12 mouse cellular contexts compared by ENCODE assay signal in genomic region chr3:137300210-137300609, GRCm38 (mm10). TPM values are rescaled to one million over a fixed set of nuclear protein-coding genes. Genes with fewer than 3 reads are reported as not detected.
"Had no signal": no experiment of that assay in that cellular context is flagged by ENCODE, and none has a peak within 500 bp of the region (broad histone marks: within the 10 kb centered on the region; RNA-seq: fewer than 3 reads in every experiment).

No protein-coding gene starts in this region.

- DNase-seq: lung, adult 18-20 months; lung, embryonic 14.5 days; lung, postnatal 10 days; lung, postnatal 36 days; right cerebral cortex, postnatal 14 days; thymus, adult 2 months; thymus, postnatal 25 days; thymus, postnatal 4 days had no signal

- ATAC-seq: midbrain, embryonic 13.5 days; midbrain, embryonic 15.5 days had no signal

RNA-seq across cellular contexts. Expression of gene Emcn, which starts 40.7 kb away (rescaled TPM):
- total RNA-seq: monocyte, adult 5-6 weeks; neutrophil, adult 5-6 weeks had no signal
